Mouse (Mus musculus): ENCODE data around the gene E430018J23Rik.

DNA sequence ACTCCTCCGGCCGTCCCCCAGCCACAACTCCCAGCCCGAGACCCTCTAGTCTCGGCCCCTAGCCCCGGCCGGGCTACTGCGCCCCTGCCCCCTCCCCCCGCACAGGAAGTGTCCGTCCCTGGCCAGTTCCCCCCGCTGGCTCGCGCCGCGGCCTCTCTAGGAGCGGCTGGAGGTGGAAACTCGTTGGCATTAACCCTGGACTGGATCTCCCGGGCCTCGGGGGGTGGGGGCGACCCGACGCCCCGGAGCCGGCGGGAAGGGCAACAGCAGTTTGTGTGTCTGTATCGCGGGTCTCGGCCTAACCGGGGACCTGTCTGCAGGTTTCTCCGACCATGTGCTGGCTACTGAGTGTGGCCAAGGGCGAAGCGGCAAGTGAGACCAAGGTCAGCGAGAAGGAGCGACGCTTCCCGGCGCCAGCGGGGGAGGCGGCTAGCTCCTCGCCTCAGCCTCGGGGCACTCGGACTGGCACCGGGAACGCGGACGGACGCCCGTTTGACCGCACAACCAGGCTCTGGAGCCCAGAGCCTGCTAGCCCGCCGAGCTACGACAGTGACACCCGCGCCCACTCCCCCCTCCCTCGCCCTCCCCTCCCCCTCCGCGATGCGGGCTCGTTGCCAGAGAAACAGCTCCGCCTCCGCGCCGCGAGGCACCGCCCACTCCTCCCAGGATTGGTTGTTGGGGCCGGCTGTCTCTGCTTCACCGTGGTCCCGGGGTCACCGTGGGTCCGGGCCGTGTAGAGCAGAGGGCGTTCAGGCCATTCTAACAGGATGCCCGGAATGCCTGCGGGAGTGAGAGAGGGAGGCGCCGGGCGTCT, 47.7 kb downstream of the E430018J23Rik start, which contains the start of gene Zfp768:
- TF ChIP-seq POLR2A (IDR thresholded peaks at IDR 0.05; ENCODE audit: insufficient read depth, low read depth, low read length) (peak; percentile 93), CTCF (IDR thresholded peaks at IDR 0.05) (no peak)
